Mouse (Mus musculus) MEL (cell line): Measurements from ENCODE around the gene Dnajc7.

Experiments
- CTCF ChIP-seq, 3 experiments: IDR thresholded peaks in 2 of 3; conservative IDR thresholded peaks in 1 of 3; 2 replicates each; pipeline ENCODE4 v1.5.1; 2011 to 2012; ENCODE audit warnings: low read length in 3 of 3, low read depth in 2 of 3, mild to moderate bottlenecking in 2 of 3, improper control_type of control experiment in 1 of 3, inconsistent platforms in 1 of 3, mixed read lengths in 1 of 3, moderate library complexity in 1 of 3; ENCODE audit not compliant: control insufficient read depth in 1 of 3, insufficient read depth in 1 of 3, poor library complexity in 1 of 3, severe bottlenecking in 1 of 3
- ELF1 ChIP-seq: IDR thresholded peaks from 2 replicates; pipeline ENCODE4 v1.6.1; 2014; ENCODE audit warnings: low read depth, mild to moderate bottlenecking, inconsistent platforms, low read length, improper control_type of control experiment, moderate library complexity
- EP300 ChIP-seq, 2 experiments: IDR thresholded peaks; 2 replicates each; pipeline ENCODE4 v1.6.1; 2011; ENCODE audit warnings: improper control_type of control experiment in 2 of 2, low read length in 2 of 2, low read depth in 1 of 2, mild to moderate bottlenecking in 1 of 2
- GABPA ChIP-seq: IDR thresholded peaks from 2 replicates; pipeline ENCODE4 v1.6.1; 2012; ENCODE audit warnings: low read depth, mild to moderate bottlenecking, inconsistent platforms, low read length, improper control_type of control experiment, moderate library complexity
- POLR2A ChIP-seq, 2 experiments: IDR thresholded peaks; 2 replicates each; pipeline ENCODE4 v1.6.1; 2011 to 2012; ENCODE audit warnings: low read length in 2 of 2, mild to moderate bottlenecking in 2 of 2, control low read depth in 1 of 2, improper control_type of control experiment in 1 of 2, low read depth in 1 of 2, moderate library complexity in 1 of 2; ENCODE audit not compliant: control insufficient read depth in 1 of 2, insufficient read depth in 1 of 2, poor library complexity in 1 of 2
- TBP ChIP-seq: IDR thresholded peaks from 2 replicates; pipeline ENCODE4 v1.8.0; 2011; ENCODE audit warnings: low read depth, low read length, improper control_type of control experiment
- ZKSCAN1 ChIP-seq: IDR thresholded peaks from 2 replicates; pipeline ENCODE4 v1.6.1; 2012; ENCODE audit warnings: low read depth, mild to moderate bottlenecking, inconsistent platforms, low read length, improper control_type of control experiment, moderate library complexity

DNA sequence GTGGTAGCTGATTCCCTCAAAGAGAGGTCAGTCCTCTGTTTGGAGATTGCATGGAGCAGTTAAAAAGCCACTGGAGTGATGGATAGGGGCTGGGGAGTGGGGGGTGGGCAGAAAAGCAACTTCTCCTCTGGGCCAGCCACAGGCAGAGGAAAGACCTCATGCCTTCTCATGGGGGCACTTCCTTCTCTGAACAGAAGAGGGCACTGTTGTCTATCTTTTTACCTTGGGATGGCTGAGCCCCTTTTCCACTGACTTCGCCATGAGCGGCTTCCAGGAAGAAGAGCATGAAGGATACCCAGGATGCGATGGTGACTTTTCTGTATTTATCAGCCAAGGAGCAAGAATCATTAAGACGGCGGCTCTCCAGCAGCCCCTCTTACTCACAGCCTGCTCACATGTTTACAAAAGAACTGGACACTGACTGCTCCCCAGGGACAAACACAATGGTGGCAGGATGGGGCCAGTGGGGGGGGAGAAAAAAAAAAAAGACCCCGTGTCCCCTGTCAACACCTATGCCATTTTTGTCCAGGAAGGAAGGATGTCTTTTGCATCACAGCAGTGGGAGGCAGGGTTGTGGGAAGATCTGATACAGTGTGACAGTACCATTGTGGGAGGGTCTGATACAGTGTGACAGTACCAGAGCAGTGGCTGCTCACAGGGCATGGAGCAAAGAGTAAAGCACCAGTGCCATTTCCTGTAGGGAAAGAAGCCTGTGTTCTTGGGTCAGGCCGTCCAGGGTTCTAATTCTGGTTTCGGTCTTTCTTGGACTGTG is 49.4 kb downstream of the Dnajc7 start:
- TF ChIP-seq TBP (no peak), POLR2A (IDR thresholded peaks at IDR 0.05; ENCODE audit: control insufficient read depth in 1 of 2, insufficient read depth in 1 of 2, low read depth in 1 of 2, low read length in 2 of 2, poor library complexity in 1 of 2) (no peak), GABPA (no peak), CTCF (IDR thresholded peaks at IDR 0.05 in 2 of 3, conservative IDR thresholded peaks at IDR 0.05 in 1 of 3; ENCODE audit: control insufficient read depth in 1 of 3, insufficient read depth in 1 of 3, low read depth in 2 of 3, low read length in 3 of 3, poor library complexity in 1 of 3, severe bottlenecking in 1 of 3) (peak; percentile 81 to 94 (median 91)), EP300 (IDR thresholded peaks at IDR 0.05; ENCODE audit: low read depth in 1 of 2, low read length in 2 of 2) (no peak), ZKSCAN1 (no peak), ELF1 (peak; percentile 59)
